Mouse (Mus musculus): ENCODE data around the gene Smarcd1.

Gene Smarcd1

GRCm38 (mm10) chr15:99701999-99702900 lies at the start of gene Smarcd1:
Smarcd1 (plus strand) TSS chr15:99702129.
- DNase-seq: peak; percentile 81 to 85

- no peak for DNase-seq
These were observed 48.6 kb upstream of the Smarcd1 start for GRCm38 (mm10) chr15:99653291-99653690.

GRCm38 (mm10) chr15:99653876-99654275 lies 48.1 kb upstream of the Smarcd1 start:
- no peak for DNase-seq

GRCm38 (mm10) chr15:99655956-99656355 lies 46.0 kb upstream of the Smarcd1 start:
- DNase-seq: no peak

- no peak for DNase-seq
These were observed 43.5 kb upstream of the Smarcd1 start for GRCm38 (mm10) chr15:99658437-99658836.

GRCm38 (mm10) chr15:99661121-99661830 lies 40.7 kb upstream of the Smarcd1 start:
- DNase-seq: no peak

- no peak for DNase-seq
These were observed 39.6 kb upstream of the Smarcd1 start for GRCm38 (mm10) chr15:99662371-99662770.

GRCm38 (mm10) chr15:99663964-99664599 lies 37.8 kb upstream of the Smarcd1 start:
- DNase-seq: no peak

GRCm38 (mm10) chr15:99664600-99665451 lies 37.1 kb upstream of the Smarcd1 start:
- no peak for DNase-seq

- no peak for DNase-seq
These were observed 34.4 kb upstream of the Smarcd1 start for GRCm38 (mm10) chr15:99667544-99667943.

- peak; percentile 41 to 42 for DNase-seq
These were observed 33.0 kb upstream of the Smarcd1 start for GRCm38 (mm10) chr15:99668881-99669280.

- no peak for DNase-seq
These were observed 32.5 kb upstream of the Smarcd1 start for GRCm38 (mm10) chr15:99669392-99669791.

GRCm38 (mm10) chr15:99670154-99670821 lies 31.6 kb upstream of the Smarcd1 start, which contains the start of gene Asic1:
Asic1 (plus strand) TSS chr15:99670368.
- no peak for DNase-seq

GRCm38 (mm10) chr15:99670964-99671670 lies 30.8 kb upstream of the Smarcd1 start:
- no peak for DNase-seq

- no peak for DNase-seq
These were observed 30.1 kb upstream of the Smarcd1 start for GRCm38 (mm10) chr15:99671783-99672182.

- DNase-seq: no peak
These were observed 27.1 kb upstream of the Smarcd1 start for GRCm38 (mm10) chr15:99674866-99675265.

GRCm38 (mm10) chr15:99677089-99677488 lies 24.8 kb upstream of the Smarcd1 start:
- no peak for DNase-seq

- DNase-seq: no peak
These were observed 23.7 kb upstream of the Smarcd1 start for GRCm38 (mm10) chr15:99678063-99678800.

- no peak for DNase-seq
These were observed 22.9 kb upstream of the Smarcd1 start for GRCm38 (mm10) chr15:99679008-99679407.

GRCm38 (mm10) chr15:99682880-99683279 lies 19.0 kb upstream of the Smarcd1 start:
- DNase-seq: no peak
